Mouse (Mus musculus) MEL (cell line): ENCODE results near the gene Gm17359. TPM values are rescaled to one million over a fixed set of nuclear protein-coding genes. Genes with fewer than 3 reads are reported as not detected.

ENCODE experiments used
- DNase-seq: peaks from one replicate; pipeline ENCODE4 v3.0.0; 2011; ENCODE audit warnings: low read depth, low spot score
- H3K27ac ChIP-seq: 2 replicates; pipeline ENCODE4 v1.5.1; 2012; ENCODE audit warnings: low read depth, mild to moderate bottlenecking, control low read depth, low read length, moderate library complexity; ENCODE audit not compliant: control insufficient read depth
- H3K27me3 ChIP-seq, 2 experiments: fragments of 150-350 bp in 1 of 2; sonication (generic) in 1 of 2; 2 replicates each; pipeline ENCODE4 v1.6.1; 2012; ENCODE audit warnings: low read length in 2 of 2, mild to moderate bottlenecking in 2 of 2, improper control_type of control experiment in 1 of 2, moderate library complexity in 1 of 2; ENCODE audit not compliant: insufficient read depth in 2 of 2, control insufficient read depth in 1 of 2
- H3K36me3 ChIP-seq, 2 experiments: 2 replicates each; pipeline ENCODE4 v1.6.1; 2012 to 2014; ENCODE audit warnings: low read length in 2 of 2, improper control_type of control experiment in 1 of 2, inconsistent platforms in 1 of 2, mild to moderate bottlenecking in 1 of 2; ENCODE audit not compliant: insufficient read depth in 2 of 2, control insufficient read depth in 1 of 2
- H3K4me1 ChIP-seq, 2 experiments: fragments of 150-350 bp in 1 of 2; sonication (generic) in 1 of 2; 2 replicates each; pipeline ENCODE4 v1.6.1; 2012; ENCODE audit warnings: low read length in 2 of 2, improper control_type of control experiment in 1 of 2, mild to moderate bottlenecking in 1 of 2; ENCODE audit not compliant: insufficient read depth in 2 of 2, control insufficient read depth in 1 of 2
- H3K4me3 ChIP-seq, 2 experiments: fragments of 150-350 bp in 1 of 2; sonication (generic) in 1 of 2; 2 replicates each; pipeline ENCODE4 v1.5.1; 2012; ENCODE audit warnings: low read depth in 2 of 2, low read length in 2 of 2, mild to moderate bottlenecking in 2 of 2, moderate library complexity in 2 of 2, control low read depth in 1 of 2, improper control_type of control experiment in 1 of 2; ENCODE audit not compliant: control insufficient read depth in 1 of 2, insufficient read depth in 1 of 2
- H3K79me2 ChIP-seq: 2 replicates; pipeline ENCODE4 v1.6.1; 2012; ENCODE audit warnings: mild to moderate bottlenecking, low read length, moderate library complexity; ENCODE audit not compliant: control insufficient read depth, poor library complexity, insufficient read depth
- H3K9ac ChIP-seq: 2 replicates; pipeline ENCODE4 v1.6.1; 2012; ENCODE audit warnings: low read depth, mild to moderate bottlenecking, control low read depth, low read length, moderate library complexity; ENCODE audit not compliant: control insufficient read depth, poor library complexity, severe bottlenecking
- H3K9me3 ChIP-seq: fragments of 150-350 bp; sonication (generic); replicated peaks from 2 replicates; pipeline ENCODE4 v1.6.1; 2012; ENCODE audit warnings: mild to moderate bottlenecking, low read length, improper control_type of control experiment, moderate library complexity; ENCODE audit not compliant: insufficient read depth
- CHD2 ChIP-seq: IDR thresholded peaks from 2 replicates; pipeline ENCODE4 v1.6.1; 2011; ENCODE audit warnings: low read length, improper control_type of control experiment
- E2F4 ChIP-seq: IDR thresholded peaks from 2 replicates; pipeline ENCODE4 v1.6.1; 2011; ENCODE audit warnings: low read depth, low read length, improper control_type of control experiment, borderline replicate concordance
- ELF1 ChIP-seq: IDR thresholded peaks from 2 replicates; pipeline ENCODE4 v1.6.1; 2014; ENCODE audit warnings: low read depth, mild to moderate bottlenecking, inconsistent platforms, low read length, improper control_type of control experiment, moderate library complexity
- ETS1 ChIP-seq: IDR thresholded peaks from 2 replicates; pipeline ENCODE4 v1.6.1; 2012; ENCODE audit warnings: low read depth, mild to moderate bottlenecking, inconsistent platforms, low read length, improper control_type of control experiment, moderate library complexity
- GABPA ChIP-seq: IDR thresholded peaks from 2 replicates; pipeline ENCODE4 v1.6.1; 2012; ENCODE audit warnings: low read depth, mild to moderate bottlenecking, inconsistent platforms, low read length, improper control_type of control experiment, moderate library complexity
- GATA1 ChIP-seq: IDR thresholded peaks from 2 replicates; pipeline ENCODE4 v1.6.1; 2011; ENCODE audit warnings: low read depth, low read length, improper control_type of control experiment
- JUND ChIP-seq: IDR thresholded peaks from 2 replicates; pipeline ENCODE4 v1.6.1; 2011; ENCODE audit warnings: low read depth, mild to moderate bottlenecking, improper control_type of control experiment, low read length
- KAT2A ChIP-seq: conservative IDR thresholded peaks from 2 replicates; pipeline ENCODE4 v1.6.1; 2012; ENCODE audit warnings: low read depth, low read length, improper control_type of control experiment, inconsistent platforms
- MAFK ChIP-seq: IDR thresholded peaks from 2 replicates; pipeline ENCODE4 v1.6.1; 2011; ENCODE audit warnings: low read depth, mild to moderate bottlenecking, low read length, improper control_type of control experiment, borderline replicate concordance
- MAX ChIP-seq: IDR thresholded peaks from 2 replicates; pipeline ENCODE4 v1.6.1; 2011; ENCODE audit warnings: low read length, improper control_type of control experiment
- MXI1 ChIP-seq: IDR thresholded peaks from 2 replicates; pipeline ENCODE4 v1.6.1; 2011; ENCODE audit warnings: mild to moderate bottlenecking, low read depth, low read length, improper control_type of control experiment
- MYB ChIP-seq: IDR thresholded peaks from 2 replicates; pipeline ENCODE4 v1.6.1; 2011; ENCODE audit warnings: mild to moderate bottlenecking, low read depth, low read length, improper control_type of control experiment
- NRF1 ChIP-seq: IDR thresholded peaks from 2 replicates; pipeline ENCODE4 v1.6.1; 2014; ENCODE audit warnings: low read depth, mild to moderate bottlenecking, inconsistent platforms, low read length, improper control_type of control experiment, moderate library complexity; ENCODE audit not compliant: poor library complexity, insufficient read depth, severe bottlenecking
- RAD21 ChIP-seq: IDR thresholded peaks from 2 replicates; pipeline ENCODE4 v1.6.1; 2011; ENCODE audit warnings: mild to moderate bottlenecking, low read depth, low read length, improper control_type of control experiment
- TBP ChIP-seq: IDR thresholded peaks from 2 replicates; pipeline ENCODE4 v1.8.0; 2011; ENCODE audit warnings: low read depth, low read length, improper control_type of control experiment
- TCF12 ChIP-seq: IDR thresholded peaks from 2 replicates; pipeline ENCODE4 v1.6.1; 2014; ENCODE audit warnings: low read depth, mild to moderate bottlenecking, inconsistent platforms, low read length, improper control_type of control experiment, moderate library complexity
- USF1 ChIP-seq: IDR thresholded peaks from 2 replicates; pipeline ENCODE4 v1.6.1; 2014; ENCODE audit warnings: low read depth, mild to moderate bottlenecking, inconsistent platforms, low read length, improper control_type of control experiment, moderate library complexity
- USF2 ChIP-seq, 2 experiments: IDR thresholded peaks; 2 replicates each; pipeline ENCODE4 v1.6.1; 2011 to 2012; ENCODE audit warnings: improper control_type of control experiment in 2 of 2, low read length in 2 of 2, borderline replicate concordance in 1 of 2, inconsistent platforms in 1 of 2, low read depth in 1 of 2, mild to moderate bottlenecking in 1 of 2; ENCODE audit not compliant: insufficient read depth in 1 of 2
- ZC3H11A ChIP-seq: IDR thresholded peaks from 2 replicates; pipeline ENCODE4 v1.6.1; 2012; ENCODE audit warnings: low read depth, mild to moderate bottlenecking, inconsistent platforms, low read length, improper control_type of control experiment
- ZKSCAN1 ChIP-seq: IDR thresholded peaks from 2 replicates; pipeline ENCODE4 v1.6.1; 2012; ENCODE audit warnings: low read depth, mild to moderate bottlenecking, inconsistent platforms, low read length, improper control_type of control experiment, moderate library complexity
- ZMIZ1 ChIP-seq: IDR thresholded peaks from 2 replicates; pipeline ENCODE4 v1.6.1; 2012; ENCODE audit warnings: low read depth, mild to moderate bottlenecking, inconsistent platforms, low read length, improper control_type of control experiment, moderate library complexity
- polyA plus RNA-seq, 2 experiments: library from polyadenylated mRNA; stranded (reverse) in 1 of 2; unstranded in 1 of 2; fragments of >175 nt in 1 of 2; fragments of >200 nt in 1 of 2; gene quantifications; 2 replicates each; pipeline versions ENCODE4 v1.2.1 to v1.2.4; 2012; ENCODE audit warnings: low replicate concordance in 2 of 2, low read depth in 1 of 2; ENCODE audit not compliant: insufficient read length in 2 of 2, insufficient read depth in 1 of 2, missing spikeins in 1 of 2
- total RNA-seq: library from RNA; depleted of rRNA; stranded (reverse); fragments of 300-350 nt; gene quantifications from 2 replicates; pipeline ENCODE4 v1.2.3, GENCODE M21; 2012

Gene Gm17359
- total and polyA plus RNA-seq, 3 experiments = 0.15 TPM; not detected in 2

DNA sequence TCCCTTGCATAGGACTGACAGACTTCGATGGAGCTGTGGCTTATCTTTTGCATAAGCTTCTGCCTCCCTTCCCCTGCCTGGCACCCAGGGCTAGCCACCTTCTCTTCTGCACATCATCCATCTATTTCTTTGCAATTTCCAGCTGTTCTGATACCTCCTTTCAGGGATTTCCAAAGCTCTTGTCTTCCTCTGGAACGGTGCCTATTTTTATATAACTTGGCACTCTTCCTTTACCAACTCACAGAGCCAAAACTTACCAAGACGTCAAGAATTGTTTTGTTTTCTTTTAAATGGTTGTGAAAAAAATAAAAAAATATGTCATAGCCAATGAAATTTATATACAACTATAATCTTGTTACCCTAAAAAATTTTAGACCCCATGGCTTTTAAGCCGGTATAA, 64.1 kb downstream of the Gm17359 start:
- peaks cover 0 to 6% of the 10 kb centered on the region in 2 experiments; a peak in 3 of 4 replicates for H3K27me3 ChIP-seq
- H3K9me3 ChIP-seq = no peaks in the 10 kb centered on the region
- H3K4me3 ChIP-seq = no peak overlapping the region
- no peak for DNase-seq
- H3K27ac ChIP-seq = no peak overlapping the region
- no peaks in the 10 kb centered on the region for H3K36me3 ChIP-seq
- no peak for TF ChIP-seq KAT2A
- TF ChIP-seq MYB = no peak
- no peak for TF ChIP-seq ZKSCAN1
- TF ChIP-seq RAD21 = no peak
- no peak for TF ChIP-seq USF1
- no peak for TF ChIP-seq MAFK
- no peak for TF ChIP-seq JUND
- no peak for TF ChIP-seq MAX
- TF ChIP-seq TCF12 = no peak
- no peak for TF ChIP-seq ETS1
- TF ChIP-seq ZC3H11A = no peak
- no peak for TF ChIP-seq CHD2
- no peak for TF ChIP-seq NRF1
- no peak for TF ChIP-seq MXI1
- TF ChIP-seq USF2 (IDR thresholded peaks at IDR 0.05; ENCODE audit: borderline replicate concordance in 1 of 2, insufficient read depth in 1 of 2, low read depth in 1 of 2, low read length in 2 of 2) = no peak
- no peak for TF ChIP-seq TBP
- no peak for TF ChIP-seq E2F4
- TF ChIP-seq GABPA = no peak
- no peak overlapping the region for H3K9ac ChIP-seq
- H3K79me2 ChIP-seq = no peaks in the 10 kb centered on the region
- H3K4me1 ChIP-seq = no peaks in the 10 kb centered on the region

- no peak overlapping the region for H3K9ac ChIP-seq
- H3K4me3 ChIP-seq = no peak overlapping the region
- no peaks in the 10 kb centered on the region for H3K79me2 ChIP-seq
- no peaks in the 10 kb centered on the region for H3K4me1 ChIP-seq
- DNase-seq = no peak
- H3K27ac ChIP-seq = no peak overlapping the region
- no peaks in the 10 kb centered on the region for H3K9me3 ChIP-seq
- TF ChIP-seq ZMIZ1 (no peak), GATA1 (no peak), MAX (no peak), ZC3H11A (no peak), CHD2 (no peak), ELF1 (no peak)
- no peaks in the 10 kb centered on the region for H3K36me3 ChIP-seq
- H3K27me3 ChIP-seq = peaks cover 0 to 6% of the 10 kb centered on the region in 2 experiments; a peak in 3 of 4 replicates
These were observed 65.6 kb downstream of the Gm17359 start for GRCm38 (mm10) chr3:79402056-79402455.
